Mouse (Mus musculus): ENCODE results near the gene Uhmk1. TPM values are rescaled to one million over a fixed set of nuclear protein-coding genes. Genes with fewer than 3 reads are reported as not detected.
A peak's percentile ranks its signal among the peaks of the same experiment; 100 is the strongest.
"Not testable (repeated sequence)": the region's sequence is repeated elsewhere in the genome, so short reads cannot be mapped to it uniquely, and the experiment has no call there.

Gene Uhmk1
- polyA plus RNA-seq (2015; fragmentation: Nextera tagmentation; extraction: Ambion mirVana): 6.8 and 7.3 TPM in 2 replicates

- peak; percentile 99 for ATAC-seq (ENCODE audit: low read depth)
- H3K27ac ChIP-seq (ENCODE audit: low read length): peak within 1 kb of the TSS; percentile 83
- H3K4me3 ChIP-seq (ENCODE audit: low read length): peak within 1 kb of the TSS; percentile 83
- under 1% methylated on average over 62 of the region's 70 CpGs for WGBS
- H3K27me3 ChIP-seq (ENCODE audit: control insufficient read depth, insufficient read depth, low read depth, low read length): peaks cover 2% of the 10 kb centered on the region; the same call in 1 of the 2 replicates
- peak within 1 kb of the TSS; percentile 94 for H3K9ac ChIP-seq (ENCODE audit: low read length)
- H3K4me2 ChIP-seq (ENCODE audit: low read depth, low read length): peak within 1 kb of the TSS; percentile 65
- H3K4me1 ChIP-seq (replicated peaks; ENCODE audit: control insufficient read depth, insufficient read depth, low read length): peaks cover 5% of the 10 kb centered on the region; the same call in 1 of the 2 replicates
- H3K9me3 ChIP-seq (ENCODE audit: control insufficient read depth, low read length): no peaks in the 10 kb centered on the region
- peaks cover 15% of the 10 kb centered on the region for H3K36me3 ChIP-seq (ENCODE audit: control insufficient read depth, insufficient read depth, low read length)
These were observed at the start of gene Uhmk1 for GRCm38 (mm10) chr1:170214757-170215522. Uhmk1 (minus strand) TSS chr1:170215397.

GRCm38 (mm10) chr1:170255560-170255910, 40.3 kb upstream of the Uhmk1 start:
- Histone ChIP-seq H3K4me3 (ENCODE audit: low read length) (peak overlapping the region; percentile 72), H3K27me3 (ENCODE audit: control insufficient read depth, insufficient read depth, low read depth, low read length) (no peaks in the 10 kb centered on the region), H3K27ac (ENCODE audit: low read length) (no peak overlapping the region), H3K36me3 (ENCODE audit: control insufficient read depth, insufficient read depth, low read length) (no peaks in the 10 kb centered on the region), H3K9me3 (ENCODE audit: control insufficient read depth, low read length) (no peaks in the 10 kb centered on the region), H3K4me2 (ENCODE audit: low read depth, low read length) (peak overlapping the region; percentile 49), H3K4me1 (replicated peaks; ENCODE audit: control insufficient read depth, insufficient read depth, low read length) (no peaks in the 10 kb centered on the region), H3K9ac (ENCODE audit: low read length) (peak overlapping the region; percentile 83)
- 7% methylated on average over 29 of the region's 32 CpGs for WGBS
- ATAC-seq (ENCODE audit: low read depth): peak; percentile 98

- peak overlapping the region; percentile 49 for H3K4me2 ChIP-seq (ENCODE audit: low read depth, low read length)
- H3K9ac ChIP-seq (ENCODE audit: low read length): peak overlapping the region; percentile 83
- H3K36me3 ChIP-seq (ENCODE audit: control insufficient read depth, insufficient read depth, low read length): no peaks in the 10 kb centered on the region
- H3K27ac ChIP-seq (ENCODE audit: low read length): no peak overlapping the region
- peak overlapping the region; percentile 72 for H3K4me3 ChIP-seq (ENCODE audit: low read length)
- ATAC-seq (ENCODE audit: low read depth): peak; percentile 75; the same call in 1 of the 2 replicates
- no peaks in the 10 kb centered on the region for H3K27me3 ChIP-seq (ENCODE audit: control insufficient read depth, insufficient read depth, low read depth, low read length)
- H3K9me3 ChIP-seq (ENCODE audit: control insufficient read depth, low read length): no peaks in the 10 kb centered on the region
- no peaks in the 10 kb centered on the region for H3K4me1 ChIP-seq (replicated peaks; ENCODE audit: control insufficient read depth, insufficient read depth, low read length)
- WGBS: 41% methylated on average over 23 of the region's 30 CpGs
These were observed 39.8 kb upstream of the Uhmk1 start for GRCm38 (mm10) chr1:170254893-170255559.

- Histone ChIP-seq H3K27ac (ENCODE audit: low read length) (no peak overlapping the region), H3K9ac (ENCODE audit: low read length) (no peak overlapping the region), H3K4me1 (replicated peaks; ENCODE audit: control insufficient read depth, insufficient read depth, low read length) (no peaks in the 10 kb centered on the region), H3K36me3 (ENCODE audit: control insufficient read depth, insufficient read depth, low read length) (no peaks in the 10 kb centered on the region), H3K4me2 (ENCODE audit: low read depth, low read length) (no peak overlapping the region), H3K4me3 (ENCODE audit: low read length) (no peak overlapping the region), H3K9me3 (ENCODE audit: control insufficient read depth, low read length) (no peaks in the 10 kb centered on the region), H3K27me3 (ENCODE audit: control insufficient read depth, insufficient read depth, low read depth, low read length) (no peaks in the 10 kb centered on the region)
- no peak for ATAC-seq (ENCODE audit: low read depth)
- WGBS: 70% methylated on average over 3 of the region's 3 CpGs
These were observed 29.8 kb upstream of the Uhmk1 start for GRCm38 (mm10) chr1:170245016-170245415.

GRCm38 (mm10) chr1:170232688-170233087, 17.5 kb upstream of the Uhmk1 start, which contains the start of gene Sh2d1b2:
Sh2d1b2 (plus strand) TSS chr1:170232749.
- 55% methylated on average over 5 of the region's 6 CpGs for WGBS
- not testable (repeated sequence) for H3K9me3 ChIP-seq (ENCODE audit: control insufficient read depth, low read length)

GRCm38 (mm10) chr1:170223276-170223675, 8.1 kb upstream of the Uhmk1 start:
- H3K9ac ChIP-seq (ENCODE audit: low read length): no peak overlapping the region
- no peaks in the 10 kb centered on the region for H3K27me3 ChIP-seq (ENCODE audit: control insufficient read depth, insufficient read depth, low read depth, low read length)
- H3K9me3 ChIP-seq (ENCODE audit: control insufficient read depth, low read length): no peaks in the 10 kb centered on the region
- WGBS: 82% methylated on average over 2 of the region's 2 CpGs
- no peaks in the 10 kb centered on the region for H3K36me3 ChIP-seq (ENCODE audit: control insufficient read depth, insufficient read depth, low read length)
- no peak overlapping the region for H3K4me3 ChIP-seq (ENCODE audit: low read length)
- no peak overlapping the region for H3K4me2 ChIP-seq (ENCODE audit: low read depth, low read length)
- H3K27ac ChIP-seq (ENCODE audit: low read length): no peak overlapping the region
- no peak for ATAC-seq (ENCODE audit: low read depth)
- H3K4me1 ChIP-seq (replicated peaks; ENCODE audit: control insufficient read depth, insufficient read depth, low read length): no peaks in the 10 kb centered on the region

More at GRCm38 (mm10) chr1:170232688-170233087, 17.5 kb upstream of the Uhmk1 start, which contains the start of gene Sh2d1b2:
- H3K9ac ChIP-seq (ENCODE audit: low read length); H3K4me3 ChIP-seq (ENCODE audit: low read length); H3K4me2 ChIP-seq (ENCODE audit: low read depth, low read length); H3K27ac ChIP-seq (ENCODE audit: low read length); H3K4me1 ChIP-seq (replicated peaks; ENCODE audit: control insufficient read depth, insufficient read depth, low read length); H3K36me3 ChIP-seq (ENCODE audit: control insufficient read depth, insufficient read depth, low read length); H3K27me3 ChIP-seq (ENCODE audit: control insufficient read depth, insufficient read depth, low read depth, low read length); ATAC-seq (ENCODE audit: low read depth): not testable (repeated sequence)

GRCm38 (mm10) chr1:170220351-170220750, 5.2 kb upstream of the Uhmk1 start:
- Histone ChIP-seq H3K4me2 (ENCODE audit: low read depth, low read length) (no peak overlapping the region), H3K9me3 (ENCODE audit: control insufficient read depth, low read length) (no peaks in the 10 kb centered on the region), H3K9ac (ENCODE audit: low read length) (no peak overlapping the region), H3K36me3 (ENCODE audit: control insufficient read depth, insufficient read depth, low read length) (no peaks in the 10 kb centered on the region), H3K27me3 (ENCODE audit: control insufficient read depth, insufficient read depth, low read depth, low read length) (peaks cover 2% of the 10 kb centered on the region; the same call in 1 of the 2 replicates), H3K27ac (ENCODE audit: low read length) (no peak overlapping the region), H3K4me3 (ENCODE audit: low read length) (no peak overlapping the region), H3K4me1 (replicated peaks; ENCODE audit: control insufficient read depth, insufficient read depth, low read length) (0 out of 2 replicates have a peak, but pooled peaks cover 3% of the 10 kb centered on the region)
- ATAC-seq (ENCODE audit: low read depth): no peak

GRCm38 (mm10) chr1:170218091-170218884, 3.1 kb upstream of the Uhmk1 start:
- H3K27me3 ChIP-seq (ENCODE audit: control insufficient read depth, insufficient read depth, low read depth, low read length): peaks cover 2% of the 10 kb centered on the region; the same call in 1 of the 2 replicates
- H3K27ac ChIP-seq (ENCODE audit: low read length): no peak overlapping the region
- H3K9me3 ChIP-seq (ENCODE audit: control insufficient read depth, low read length): no peaks in the 10 kb centered on the region
- peaks cover 5% of the 10 kb centered on the region; the same call in 1 of the 2 replicates for H3K4me1 ChIP-seq (replicated peaks; ENCODE audit: control insufficient read depth, insufficient read depth, low read length)
- ATAC-seq (ENCODE audit: low read depth): no peak
- no peak overlapping the region for H3K4me2 ChIP-seq (ENCODE audit: low read depth, low read length)
- no peak overlapping the region for H3K4me3 ChIP-seq (ENCODE audit: low read length)
- H3K36me3 ChIP-seq (ENCODE audit: control insufficient read depth, insufficient read depth, low read length): no peaks in the 10 kb centered on the region
- WGBS: 71% methylated on average over 6 of the region's 6 CpGs
- H3K9ac ChIP-seq (ENCODE audit: low read length): no peak overlapping the region

Measured in lung, embryonic 16.5 days (tissue).